Comparison of ENCODE assay signal across 22 mouse cellular contexts in the genomic region with DNA sequence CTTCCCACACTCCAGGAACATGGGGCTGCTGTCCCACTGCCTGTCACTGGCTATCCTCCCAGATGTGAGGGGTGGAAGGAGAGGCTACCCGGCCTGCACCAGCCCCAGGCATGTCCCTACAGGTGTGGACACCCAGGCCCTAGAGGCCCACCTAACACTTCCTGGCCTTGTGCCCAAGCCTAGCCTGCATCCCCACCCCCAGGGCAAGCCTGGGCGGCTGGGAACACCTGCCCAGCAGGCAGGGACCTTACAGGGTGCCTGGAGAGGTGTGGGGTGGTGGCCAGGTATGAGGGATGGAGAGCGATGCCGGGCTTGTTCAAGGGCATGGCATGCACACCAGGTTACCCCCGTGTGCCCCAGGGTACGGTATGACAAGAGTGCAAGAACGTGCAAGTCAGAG.
DNase-seq lines count a peak whose midpoint lies in the region; ATAC-seq lines count a peak whose summit lies in the region.
"Had no signal": no experiment of that assay in that cellular context is flagged by ENCODE, and none has a peak within 500 bp of the region (broad histone marks: within the 10 kb centered on the region; RNA-seq: fewer than 3 reads in every experiment).

No protein-coding gene starts in this region.

- H3K27me3 ChIP-seq in embryonic facial prominence, embryonic 13.5 days = no peaks in the 10 kb centered on the region
- H3K27me3 ChIP-seq in embryonic facial prominence, embryonic 10.5 days (replicated peaks; ENCODE audit: low read depth, poor library complexity, severe bottlenecking) = 0 out of 2 replicates have a peak, but pooled peaks cover 8% of the 10 kb centered on the region
- H3K27me3 ChIP-seq in forebrain, embryonic 16.5 days (replicated peaks; ENCODE audit: control insufficient read depth, insufficient read depth, low read length) = no peaks in the 10 kb centered on the region
- H3K27me3 ChIP-seq: hindbrain, embryonic 15.5 days had no signal

- H3K4me1 ChIP-seq in embryonic facial prominence, embryonic 13.5 days = peaks cover 39% of the 10 kb centered on the region
- H3K4me1 ChIP-seq in embryonic facial prominence, embryonic 10.5 days = peaks cover 40% of the 10 kb centered on the region
- H3K4me1 ChIP-seq in forebrain, embryonic 16.5 days (replicated peaks; ENCODE audit: control insufficient read depth, insufficient read depth, low read length) = peaks cover 5% of the 10 kb centered on the region; the same call in 1 of the 2 replicates
- H3K4me1 ChIP-seq: hindbrain, embryonic 15.5 days had no signal

- H3K9ac ChIP-seq in embryonic facial prominence, embryonic 13.5 days = 0 out of 2 replicates have a peak overlapping the region, but pooled peaks have one; percentile 28
- H3K9ac ChIP-seq in forebrain, embryonic 16.5 days (replicated peaks; ENCODE audit: low read depth, low read length) = no peak overlapping the region
- H3K9ac ChIP-seq: hindbrain, embryonic 15.5 days; liver, embryonic 15.5 days had no signal

- H3K4me2 ChIP-seq in embryonic facial prominence, embryonic 13.5 days = no peak overlapping the region
- H3K4me2 ChIP-seq in forebrain, embryonic 16.5 days (ENCODE audit: low read length) = no peak overlapping the region
- H3K4me2 ChIP-seq: hindbrain, embryonic 15.5 days; liver, embryonic 15.5 days had no signal

- peak overlapping the region; percentile 28; the same call in 1 of the 2 replicates for H3K27ac ChIP-seq in embryonic facial prominence, embryonic 13.5 days
- H3K27ac ChIP-seq in embryonic facial prominence, embryonic 10.5 days (replicated peaks) = no peak overlapping the region
- H3K27ac ChIP-seq in forebrain, embryonic 16.5 days (ENCODE audit: low read length) = no peak overlapping the region
- H3K27ac ChIP-seq: hindbrain, embryonic 15.5 days; left cerebral cortex, adult 2 months; liver, embryonic 15.5 days had no signal

- no peaks in the 10 kb centered on the region for H3K36me3 ChIP-seq in embryonic facial prominence, embryonic 13.5 days
- H3K36me3 ChIP-seq in embryonic facial prominence, embryonic 10.5 days (replicated peaks) = no peaks in the 10 kb centered on the region
- no peaks in the 10 kb centered on the region for H3K36me3 ChIP-seq in forebrain, embryonic 16.5 days (ENCODE audit: control insufficient read depth, insufficient read depth)
- H3K36me3 ChIP-seq: hindbrain, embryonic 15.5 days; liver, embryonic 15.5 days had no signal

- no peak for ATAC-seq in embryonic facial prominence, embryonic 13.5 days (ENCODE audit: insufficient number of reproducible peaks, insufficient read depth, low FRiP score, low TSS enrichment, low read depth)
- ATAC-seq in forebrain, embryonic 16.5 days = no peak
- ATAC-seq: intestine, embryonic 16.5 days; midbrain, embryonic 16.5 days had no signal

- H3K9me3 ChIP-seq in embryonic facial prominence, embryonic 13.5 days = no peaks in the 10 kb centered on the region
- no peaks in the 10 kb centered on the region for H3K9me3 ChIP-seq in embryonic facial prominence, embryonic 10.5 days
- no peaks in the 10 kb centered on the region for H3K9me3 ChIP-seq in forebrain, embryonic 16.5 days (ENCODE audit: control insufficient read depth, low read length)
- H3K9me3 ChIP-seq: hindbrain, embryonic 15.5 days; liver, embryonic 15.5 days had no signal

- 71% methylated on average over 7 of the region's 7 CpGs for WGBS in embryonic facial prominence, embryonic 13.5 days
- WGBS in embryonic facial prominence, embryonic 10.5 days = 80% methylated on average over 7 of the region's 7 CpGs
- WGBS in forebrain, embryonic 16.5 days = 85% methylated on average over 7 of the region's 7 CpGs

- DNase-seq in embryonic facial prominence, embryonic 10.5 days (ENCODE audit: low spot score) = no peak
- DNase-seq in urinary bladder, adult 18-20 months (ENCODE audit: low spot score in 2 of 2) = peak; percentile 66 to 80
- no peak for DNase-seq in urinary bladder, postnatal 10 days (ENCODE audit: low spot score)
- peak; percentile 53 for DNase-seq in urinary bladder, adult 2 months (ENCODE audit: low spot score)
- no peak for DNase-seq in layer of hippocampus, postnatal 25 days (ENCODE audit: extremely low spot score in 1 of 2, low spot score in 1 of 2)
- DNase-seq: adrenal gland, postnatal 10 days; cerebellum, adult 18-20 months; cerebellum, postnatal 14 days; gastrocnemius, postnatal 36 days; kidney, adult 9 months; kidney, postnatal 25 days; liver; lung, postnatal 4 days; thymus, adult 18-20 months; thymus, postnatal 36 days had no signal

- H3K4me3 ChIP-seq in embryonic facial prominence, embryonic 13.5 days = no peak overlapping the region
- H3K4me3 ChIP-seq in embryonic facial prominence, embryonic 10.5 days = no peak overlapping the region
- H3K4me3 ChIP-seq in forebrain, embryonic 16.5 days (replicated peaks; ENCODE audit: low read length) = no peak overlapping the region
- H3K4me3 ChIP-seq: hindbrain, embryonic 15.5 days; left cerebral cortex, adult 2 months; liver, embryonic 15.5 days had no signal

Comparison
In these comparisons a context has a peak if more than half of its experiments do, and no peak if none do; other contexts are left out.
1. DNase-seq: peak in urinary bladder, adult 18-20 months (2 of 2) and urinary bladder, adult 2 months (single experiment); none in embryonic facial prominence, embryonic 10.5 days (single experiment), urinary bladder, postnatal 10 days (single experiment) and layer of hippocampus, postnatal 25 days (0 of 2).